Mouse (Mus musculus): ENCODE data around the gene Ajm1. TPM values are rescaled to one million over a fixed set of nuclear protein-coding genes. Genes with fewer than 3 reads are reported as not detected.

Gene Ajm1
- polyA plus RNA-seq, 1 experiment from 2014 or later: 2.4 TPM

GRCm38 (mm10) chr2:25582466-25583119 is 1.0 kb upstream of the Ajm1 start:
- peaks cover 54% of the 10 kb centered on the region for H3K4me1 ChIP-seq
- no peak overlapping the region for H3K4me3 ChIP-seq
- 52% methylated on average over 12 of the region's 12 CpGs for WGBS
- no peak overlapping the region for H3K4me2 ChIP-seq (replicated peaks)
- peak overlapping the region; percentile 35; the same call in 1 of the 2 replicates for H3K27ac ChIP-seq
- no peak overlapping the region for H3K9ac ChIP-seq
- H3K27me3 ChIP-seq: peaks cover 38% of the 10 kb centered on the region
- H3K9me3 ChIP-seq (replicated peaks): no peaks in the 10 kb centered on the region
- ATAC-seq (ENCODE audit: low FRiP score): peak; percentile 29; the same call in 1 of the 2 replicates
- peaks cover 46% of the 10 kb centered on the region for H3K36me3 ChIP-seq

GRCm38 (mm10) chr2:25581901-25582301 is 344 bp upstream of the Ajm1 start:
- Histone ChIP-seq H3K36me3 (peaks cover 39% of the 10 kb centered on the region), H3K27ac (0 out of 2 replicates have a peak overlapping the region, but pooled peaks have one; percentile 12), H3K4me2 (replicated peaks) (no peak overlapping the region), H3K4me1 (peaks cover 60% of the 10 kb centered on the region), H3K9ac (no peak overlapping the region), H3K27me3 (peaks cover 45% of the 10 kb centered on the region), H3K4me3 (no peak overlapping the region), H3K9me3 (replicated peaks) (no peaks in the 10 kb centered on the region)
- 38% methylated on average over 6 of the region's 6 CpGs for WGBS
- 0 out of 2 replicates have a peak, but pooled peaks have one; percentile 2 for ATAC-seq (ENCODE audit: low FRiP score)

- 55% methylated on average over 6 of the region's 6 CpGs for WGBS
- Histone ChIP-seq H3K4me3 (peak overlapping the region; percentile 37; the same call in 1 of the 2 replicates), H3K36me3 (peaks cover 29% of the 10 kb centered on the region), H3K27ac (no peak overlapping the region), H3K4me2 (replicated peaks) (peak overlapping the region; percentile 60), H3K9me3 (replicated peaks) (no peaks in the 10 kb centered on the region), H3K4me1 (peaks cover 62% of the 10 kb centered on the region), H3K9ac (0 out of 2 replicates have a peak overlapping the region, but pooled peaks have one; percentile 41), H3K27me3 (peaks cover 57% of the 10 kb centered on the region)
- ATAC-seq (ENCODE audit: low FRiP score): 0 out of 2 replicates have a peak, but pooled peaks have one; percentile 0
These were observed 896 bp downstream of the Ajm1 start for GRCm38 (mm10) chr2:25580621-25581101.

GRCm38 (mm10) chr2:25579737-25580460 is 1.7 kb downstream of the Ajm1 start:
- ATAC-seq (ENCODE audit: low FRiP score): no peak
- H3K9ac ChIP-seq: no peak overlapping the region
- peaks cover 58% of the 10 kb centered on the region for H3K27me3 ChIP-seq
- peaks cover 21% of the 10 kb centered on the region for H3K36me3 ChIP-seq
- peak overlapping the region; percentile 40 for H3K4me2 ChIP-seq (replicated peaks)
- H3K4me3 ChIP-seq: peak overlapping the region; percentile 16
- H3K9me3 ChIP-seq (replicated peaks): no peaks in the 10 kb centered on the region
- H3K27ac ChIP-seq: no peak overlapping the region
- peaks cover 68% of the 10 kb centered on the region for H3K4me1 ChIP-seq
- 5% methylated on average over 27 of the region's 27 CpGs for WGBS

GRCm38 (mm10) chr2:25578796-25579736 is 2.5 kb downstream of the Ajm1 start:
- H3K4me2 ChIP-seq (replicated peaks): peak overlapping the region; percentile 40
- H3K9me3 ChIP-seq (replicated peaks): no peaks in the 10 kb centered on the region
- peaks cover 69% of the 10 kb centered on the region for H3K4me1 ChIP-seq
- 5% methylated on average over 77 of the region's 77 CpGs for WGBS
- no peak for ATAC-seq (ENCODE audit: low FRiP score)
- H3K27ac ChIP-seq: no peak overlapping the region
- peak overlapping the region; percentile 16 for H3K4me3 ChIP-seq
- H3K27me3 ChIP-seq: peaks cover 58% of the 10 kb centered on the region
- peaks cover 13% of the 10 kb centered on the region for H3K36me3 ChIP-seq
- no peak overlapping the region for H3K9ac ChIP-seq

- peak overlapping the region; percentile 3; the same call in 1 of the 2 replicates for H3K9ac ChIP-seq
- H3K4me2 ChIP-seq (replicated peaks): peak overlapping the region; percentile 40
- ATAC-seq (ENCODE audit: low FRiP score): no peak
- H3K9me3 ChIP-seq (replicated peaks): no peaks in the 10 kb centered on the region
- peaks cover 58% of the 10 kb centered on the region for H3K27me3 ChIP-seq
- peak overlapping the region; percentile 16 for H3K4me3 ChIP-seq
- WGBS: 5% methylated on average over 74 of the region's 75 CpGs
- peaks cover 77% of the 10 kb centered on the region for H3K4me1 ChIP-seq
- peaks cover 6% of the 10 kb centered on the region for H3K36me3 ChIP-seq
- no peak overlapping the region for H3K27ac ChIP-seq
These were observed 3.4 kb downstream of the Ajm1 start for GRCm38 (mm10) chr2:25577951-25578795.

GRCm38 (mm10) chr2:25576965-25577891 is 4.3 kb downstream of the Ajm1 start:
- peak overlapping the region; percentile 3; the same call in 1 of the 2 replicates for H3K9ac ChIP-seq
- H3K4me3 ChIP-seq: peak overlapping the region; percentile 16
- peaks cover 74% of the 10 kb centered on the region for H3K4me1 ChIP-seq
- WGBS: 14% methylated on average over 92 of the region's 92 CpGs
- no peaks in the 10 kb centered on the region for H3K9me3 ChIP-seq (replicated peaks)
- H3K4me2 ChIP-seq (replicated peaks): peak overlapping the region; percentile 40
- H3K36me3 ChIP-seq: peaks cover 10% of the 10 kb centered on the region; the same call in 1 of the 2 replicates
- H3K27ac ChIP-seq: no peak overlapping the region
- peaks cover 58% of the 10 kb centered on the region for H3K27me3 ChIP-seq
- no peak for ATAC-seq (ENCODE audit: low FRiP score)

GRCm38 (mm10) chr2:25576028-25576850 is 5.3 kb downstream of the Ajm1 start:
- Histone ChIP-seq H3K9me3 (replicated peaks) (no peaks in the 10 kb centered on the region), H3K27ac (no peak overlapping the region), H3K4me1 (peaks cover 65% of the 10 kb centered on the region), H3K4me3 (peak overlapping the region; percentile 56; the same call in 1 of the 2 replicates), H3K4me2 (replicated peaks) (peak overlapping the region; percentile 91; the same call in 1 of the 2 replicates), H3K9ac (peak overlapping the region; percentile 72; the same call in 1 of the 2 replicates), H3K36me3 (peaks cover 16% of the 10 kb centered on the region; the same call in 1 of the 2 replicates), H3K27me3 (peaks cover 56% of the 10 kb centered on the region)
- WGBS: 73% methylated on average over 16 of the region's 16 CpGs
- no peak for ATAC-seq (ENCODE audit: low FRiP score)

- peak overlapping the region; percentile 72 for H3K9ac ChIP-seq
- peak overlapping the region; percentile 88 for H3K27ac ChIP-seq
- peak overlapping the region; percentile 91 for H3K4me2 ChIP-seq (replicated peaks)
- peak overlapping the region; percentile 56 for H3K4me3 ChIP-seq
- peaks cover 58% of the 10 kb centered on the region for H3K4me1 ChIP-seq
- H3K9me3 ChIP-seq (replicated peaks): no peaks in the 10 kb centered on the region
- ATAC-seq (ENCODE audit: low FRiP score): peak; percentile 17
- H3K36me3 ChIP-seq: peaks cover 21% of the 10 kb centered on the region; the same call in 1 of the 2 replicates
- peaks cover 49% of the 10 kb centered on the region for H3K27me3 ChIP-seq
- 15% methylated on average over 21 of the region's 21 CpGs for WGBS
These were observed 6.0 kb downstream of the Ajm1 start for GRCm38 (mm10) chr2:25575432-25576027.

Data from hindbrain, embryonic 12.5 days (tissue).